Mouse (Mus musculus) neural tube, embryonic 14.5 days (tissue): ENCODE data around the gene Gfra1. TPM values are rescaled to one million over a fixed set of nuclear protein-coding genes. Genes with fewer than 3 reads are reported as not detected.

Experiments used
- ATAC-seq: fragments of 200-750 bp; cut with Nextera tagmentation; 2 replicates; pipeline ENCODE4 v1.8.0; 2017; ENCODE audit warnings: low read depth, mild to moderate bottlenecking, moderate TSS enrichment, moderate library complexity
- H3K27ac ChIP-seq: fragments of 300-500 bp; sonication (generic); 2 replicates; pipeline ENCODE4 v1.5.1; 2014; ENCODE audit warnings: low read depth, mild to moderate bottlenecking, control low read depth, low read length, moderate library complexity, mixed read lengths
- H3K27me3 ChIP-seq: fragments of 300-500 bp; sonication (generic); 2 replicates; pipeline ENCODE4 v1.6.1; 2014; ENCODE audit warnings: low read length; ENCODE audit not compliant: control insufficient read depth, insufficient read depth
- H3K36me3 ChIP-seq: fragments of 300-500 bp; sonication (generic); 2 replicates; pipeline ENCODE4 v1.6.1; 2014; ENCODE audit warnings: low read length, mixed read lengths; ENCODE audit not compliant: control insufficient read depth, insufficient read depth
- H3K4me1 ChIP-seq: fragments of 300-500 bp; sonication (generic); 2 replicates; pipeline ENCODE4 v1.6.1; 2014; ENCODE audit warnings: low read length; ENCODE audit not compliant: control insufficient read depth, insufficient read depth
- H3K4me2 ChIP-seq: fragments of 300-500 bp; sonication (generic); 2 replicates; pipeline ENCODE4 v1.6.1; 2014; ENCODE audit warnings: mild to moderate bottlenecking, low read depth, low read length, control low read depth
- H3K4me3 ChIP-seq: fragments of 300-500 bp; sonication (generic); 2 replicates; pipeline ENCODE4 v1.5.1; 2014; ENCODE audit warnings: low read depth, low read length, control low read depth, mixed read lengths
- H3K9ac ChIP-seq: fragments of 300-500 bp; sonication (generic); replicated peaks from 2 replicates; pipeline ENCODE4 v1.6.1; 2014; ENCODE audit warnings: low read depth, mild to moderate bottlenecking, control low read depth, low read length, mixed read lengths
- H3K9me3 ChIP-seq: fragments of 300-500 bp; sonication (generic); 2 replicates; pipeline ENCODE4 v1.6.1; 2016; ENCODE audit warnings: low read length; ENCODE audit not compliant: control insufficient read depth
- WGBS: fragments of 180-500 bp; shearing (Covaris S2); extraction: QIAGEN DNeasy Blood & Tissue Kit; methylation state at CpG from one replicate; pipeline ENCODE4 v1.1.7; 2014; 5-methylcytosine and 5-hydroxymethylcytosine counted together
- polyA plus RNA-seq: library from polyadenylated mRNA; unstranded; fragments of >200 nt; fragmentation: Nextera tagmentation; extraction: Ambion mirVana; gene quantifications from 2 replicates; pipeline ENCODE4 v1.2.1, GENCODE M21; 2014

Gfra1 gene
- polyA plus RNA-seq, 1 experiment from 2014 or later, result 67.8 TPM

GRCm38 (mm10) chr19:58340221-58340620, 115.5 kb downstream of the Gfra1 start:
- Histone ChIP-seq H3K27me3 (no peaks in the 10 kb centered on the region), H3K4me1 (peaks cover 8% of the 10 kb centered on the region; the same call in 1 of the 2 replicates), H3K36me3 (no peaks in the 10 kb centered on the region), H3K9me3 (no peaks in the 10 kb centered on the region), H3K9ac (no peak overlapping the region), H3K27ac (no peak overlapping the region), H3K4me2 (no peak overlapping the region), H3K4me3 (no peak overlapping the region)
- no peak for ATAC-seq
- WGBS, result 61% methylated on average over 8 of the region's 8 CpGs

- Histone ChIP-seq H3K27ac (peak overlapping the region; percentile 58; the same call in 1 of the 2 replicates), H3K4me3 (no peak overlapping the region), H3K9me3 (no peaks in the 10 kb centered on the region), H3K4me2 (no peak overlapping the region), H3K36me3 (no peaks in the 10 kb centered on the region), H3K4me1 (peaks cover 4% of the 10 kb centered on the region; the same call in 1 of the 2 replicates), H3K9ac (no peak overlapping the region), H3K27me3 (no peaks in the 10 kb centered on the region)
- whole genome bisulfite sequencing, result 38% methylated on average over 6 of the region's 6 CpGs
- ATAC-seq, result no peak
Measured at GRCm38 (mm10) chr19:58336802-58337201, 118.9 kb downstream of the Gfra1 start.

- H3K36me3 ChIP-seq, result no peaks in the 10 kb centered on the region
- H3K9ac ChIP-seq, result no peak overlapping the region
- no peaks in the 10 kb centered on the region for H3K9me3 ChIP-seq
- H3K4me3 ChIP-seq, result no peak overlapping the region
- 9% methylated on average over 12 of the region's 12 CpGs for WGBS
- no peak overlapping the region for H3K4me2 ChIP-seq
- no peak for ATAC-seq
- H3K4me1 ChIP-seq, result peaks cover 4% of the 10 kb centered on the region; the same call in 1 of the 2 replicates
- H3K27ac ChIP-seq, result peak overlapping the region; percentile 58; the same call in 1 of the 2 replicates
- H3K27me3 ChIP-seq, result no peaks in the 10 kb centered on the region
Measured at GRCm38 (mm10) chr19:58335585-58336530, 119.9 kb downstream of the Gfra1 start.

- Histone ChIP-seq H3K36me3 (no peaks in the 10 kb centered on the region), H3K4me3 (no peak overlapping the region), H3K4me2 (no peak overlapping the region), H3K27ac (no peak overlapping the region), H3K9ac (no peak overlapping the region), H3K27me3 (no peaks in the 10 kb centered on the region), H3K4me1 (0 out of 2 replicates have a peak, but pooled peaks cover 3% of the 10 kb centered on the region), H3K9me3 (no peaks in the 10 kb centered on the region)
- 45% methylated on average over 5 of the region's 5 CpGs for WGBS
- ATAC-seq, result no peak
Measured at GRCm38 (mm10) chr19:58329305-58329704, 126.4 kb downstream of the Gfra1 start.

GRCm38 (mm10) chr19:58328014-58328413, 127.7 kb downstream of the Gfra1 start:
- ATAC-seq, result no peak
- Histone ChIP-seq H3K27ac (no peak overlapping the region), H3K4me3 (no peak overlapping the region), H3K4me2 (no peak overlapping the region), H3K9me3 (no peaks in the 10 kb centered on the region), H3K36me3 (no peaks in the 10 kb centered on the region), H3K9ac (no peak overlapping the region), H3K27me3 (no peaks in the 10 kb centered on the region), H3K4me1 (0 out of 2 replicates have a peak, but pooled peaks cover 3% of the 10 kb centered on the region)
- 51% methylated on average over 5 of the region's 5 CpGs for WGBS

GRCm38 (mm10) chr19:58316474-58316873, 139.2 kb downstream of the Gfra1 start:
- H3K36me3 ChIP-seq, result no peaks in the 10 kb centered on the region
- ATAC-seq, result no peak
- H3K9ac ChIP-seq, result no peak overlapping the region
- WGBS, result 77% methylated on average over 5 of the region's 5 CpGs
- no peaks in the 10 kb centered on the region for H3K4me1 ChIP-seq
- no peak overlapping the region for H3K27ac ChIP-seq
- 0 out of 2 replicates have a peak, but pooled peaks cover 2% of the 10 kb centered on the region for H3K9me3 ChIP-seq
- H3K4me3 ChIP-seq, result no peak overlapping the region
- H3K4me2 ChIP-seq, result no peak overlapping the region
- no peaks in the 10 kb centered on the region for H3K27me3 ChIP-seq

GRCm38 (mm10) chr19:58315681-58316080, 140.0 kb downstream of the Gfra1 start:
- no peaks in the 10 kb centered on the region for H3K36me3 ChIP-seq
- 97% methylated on average over 5 of the region's 5 CpGs for WGBS
- H3K4me2 ChIP-seq, result no peak overlapping the region
- H3K4me3 ChIP-seq, result no peak overlapping the region
- no peak overlapping the region for H3K27ac ChIP-seq
- 0 out of 2 replicates have a peak, but pooled peaks cover 2% of the 10 kb centered on the region for H3K9me3 ChIP-seq
- no peak for ATAC-seq
- peaks cover 3% of the 10 kb centered on the region for H3K4me1 ChIP-seq
- H3K9ac ChIP-seq, result no peak overlapping the region
- no peaks in the 10 kb centered on the region for H3K27me3 ChIP-seq

GRCm38 (mm10) chr19:58314631-58315030, 141.1 kb downstream of the Gfra1 start:
- Histone ChIP-seq H3K27me3 (no peaks in the 10 kb centered on the region), H3K4me1 (peaks cover 14% of the 10 kb centered on the region), H3K9me3 (0 out of 2 replicates have a peak, but pooled peaks cover 2% of the 10 kb centered on the region), H3K4me2 (no peak overlapping the region), H3K36me3 (no peaks in the 10 kb centered on the region), H3K9ac (no peak overlapping the region), H3K27ac (no peak overlapping the region), H3K4me3 (no peak overlapping the region)
- no peak for ATAC-seq
- WGBS, result 78% methylated on average over 5 of the region's 5 CpGs

- Histone ChIP-seq H3K4me3 (no peak overlapping the region), H3K27ac (no peak overlapping the region), H3K9me3 (0 out of 2 replicates have a peak, but pooled peaks cover 2% of the 10 kb centered on the region), H3K4me2 (no peak overlapping the region), H3K27me3 (no peaks in the 10 kb centered on the region), H3K4me1 (peaks cover 15% of the 10 kb centered on the region), H3K9ac (no peak overlapping the region), H3K36me3 (no peaks in the 10 kb centered on the region)
- ATAC-seq, result no peak
- 85% methylated on average over 2 of the region's 2 CpGs for WGBS
Measured at GRCm38 (mm10) chr19:58313785-58314184, 141.9 kb downstream of the Gfra1 start.
